Mouse (Mus musculus): ENCODE results near the gene Kctd20. TPM values are rescaled to one million over a fixed set of nuclear protein-coding genes. Genes with fewer than 3 reads are reported as not detected.

Kctd20 gene
- polyA plus RNA-seq (2017; shearing (Covaris generic)), result 10 to 100 TPM; 32.0 to 47.5 TPM

- ATAC-seq, result peak; percentile 67
Measured at GRCm38 (mm10) chr17:28951831-28952799, at the start of gene Kctd20. Gene Kctd20, plus strand, starts transcription at chr17:28951950.

GRCm38 (mm10) chr17:28904546-28905376 is 47.0 kb upstream of the Kctd20 start:
- no peak for ATAC-seq

GRCm38 (mm10) chr17:28905377-28905916 is 46.3 kb upstream of the Kctd20 start:
- no peak for ATAC-seq

GRCm38 (mm10) chr17:28907959-28908358 is 43.8 kb upstream of the Kctd20 start:
- no peak for ATAC-seq

GRCm38 (mm10) chr17:28909252-28909941 is 42.4 kb upstream of the Kctd20 start:
- peak; percentile 28 for ATAC-seq

- no peak for ATAC-seq
Measured at GRCm38 (mm10) chr17:28910139-28910538, 41.6 kb upstream of the Kctd20 start.

- no peak for ATAC-seq
Measured at GRCm38 (mm10) chr17:28913200-28913599, 38.5 kb upstream of the Kctd20 start.

GRCm38 (mm10) chr17:28913940-28914339 is 37.8 kb upstream of the Kctd20 start:
- ATAC-seq, result no peak

- no peak for ATAC-seq
Measured at GRCm38 (mm10) chr17:28915060-28915628, 36.6 kb upstream of the Kctd20 start, which contains the start of gene 4930539E08Rik. Gene 4930539E08Rik, minus strand, starts transcription at chr17:28915324.

- no peak for ATAC-seq
Measured at GRCm38 (mm10) chr17:28916520-28916919, 35.2 kb upstream of the Kctd20 start.

- ATAC-seq, result no peak
Measured at GRCm38 (mm10) chr17:28921086-28921485, 30.7 kb upstream of the Kctd20 start.

- no peak for ATAC-seq
Measured at GRCm38 (mm10) chr17:28922096-28922495, 29.7 kb upstream of the Kctd20 start.

GRCm38 (mm10) chr17:28924957-28925595 is 26.7 kb upstream of the Kctd20 start:
- no peak for ATAC-seq

GRCm38 (mm10) chr17:28926380-28926779 is 25.4 kb upstream of the Kctd20 start:
- ATAC-seq, result no peak

GRCm38 (mm10) chr17:28926866-28927635 is 24.7 kb upstream of the Kctd20 start:
- ATAC-seq, result no peak

- no peak for ATAC-seq
Measured at GRCm38 (mm10) chr17:28928004-28928403, 23.7 kb upstream of the Kctd20 start.

- no peak for ATAC-seq
Measured at GRCm38 (mm10) chr17:28929369-28929768, 22.4 kb upstream of the Kctd20 start.

- no peak for ATAC-seq
Measured at GRCm38 (mm10) chr17:28930392-28931074, 21.2 kb upstream of the Kctd20 start.

GRCm38 (mm10) chr17:28931436-28932211 is 20.1 kb upstream of the Kctd20 start:
- no peak for ATAC-seq
